Mouse (Mus musculus) liver, postnatal 0 days (tissue): ENCODE measurements around the gene Smyd3.

Source experiments
- CTCF ChIP-seq: sonication (generic); IDR thresholded peaks from 2 replicates; pipeline ENCODE4 v1.5.1; 2016; ENCODE audit warnings: antibody characterized with exemption, low read depth
- EP300 ChIP-seq: IDR thresholded peaks from 2 replicates; pipeline ENCODE4 v1.6.1; 2016; ENCODE audit warnings: antibody characterized with exemption, low read depth, mild to moderate bottlenecking

DNA sequence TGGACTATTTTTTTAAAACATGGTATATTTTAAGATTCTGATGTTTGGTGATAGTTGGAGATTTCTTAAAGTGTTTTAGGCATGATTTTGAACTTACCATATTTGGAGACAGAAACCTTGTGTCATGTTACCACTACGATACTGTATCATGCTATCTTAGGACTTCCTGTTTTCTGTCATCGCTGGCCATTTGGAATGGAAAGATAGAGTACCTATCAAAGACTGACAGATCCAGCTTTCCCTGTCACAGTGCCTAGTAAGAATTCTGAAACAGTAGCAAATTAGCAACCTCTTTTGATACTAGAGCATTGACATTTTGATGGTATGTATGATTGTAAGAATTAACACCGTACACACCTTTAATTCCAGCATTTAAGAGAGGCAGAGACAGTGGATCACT lies 33.5 kb upstream of the Smyd3 start:
- TF ChIP-seq EP300 (peak; percentile 96), CTCF (no peak)
